8 mouse cellular contexts compared by ENCODE assay signal in the genomic region with DNA sequence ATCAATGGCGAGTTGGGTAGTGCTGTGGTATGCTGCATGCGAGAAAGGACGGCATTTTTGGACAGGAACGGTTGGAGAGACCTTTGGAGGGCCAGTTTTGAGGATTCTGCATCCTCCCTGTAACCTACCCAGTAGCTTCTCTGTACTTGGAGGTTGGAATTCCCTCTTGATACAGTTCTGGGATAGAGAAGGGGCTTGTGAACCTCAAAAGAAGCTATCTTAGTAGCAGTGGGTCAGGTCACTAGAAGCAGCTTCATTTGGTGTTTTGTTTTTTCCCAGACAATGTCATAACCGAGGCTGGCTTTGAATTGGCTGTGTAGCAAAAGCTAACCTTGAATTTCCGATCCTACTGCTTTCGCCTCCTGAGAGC. TPM values are rescaled to one million over a fixed set of nuclear protein-coding genes. Genes with fewer than 3 reads are reported as not detected.
DNase-seq lines count a peak whose midpoint lies in the region; ATAC-seq and TF ChIP-seq lines count a peak whose summit lies in the region.

No protein-coding gene starts in this region.

- ATAC-seq in kidney, postnatal 0 days (replicated peaks; ENCODE audit: low FRiP score, low read depth): no peak
- ATAC-seq in hindbrain, embryonic 16.5 days: no peak
- no peak for ATAC-seq in midbrain, embryonic 16.5 days

- H3K4me3 ChIP-seq in kidney, postnatal 0 days (replicated peaks; ENCODE audit: low read depth, low read length): peak overlapping the region; percentile 64
- H3K4me3 ChIP-seq in embryonic facial prominence, embryonic 10.5 days: peak overlapping the region; percentile 92
- H3K4me3 ChIP-seq in hindbrain, embryonic 16.5 days (ENCODE audit: low read length): peak overlapping the region; percentile 90
- peak overlapping the region; percentile 85 for H3K4me3 ChIP-seq in midbrain, embryonic 16.5 days (ENCODE audit: low read depth, low read length)

- H3K9ac ChIP-seq in kidney, postnatal 0 days (ENCODE audit: low read depth, low read length): peak overlapping the region; percentile 74; the same call in 1 of the 2 replicates
- peak overlapping the region; percentile 94 for H3K9ac ChIP-seq in hindbrain, embryonic 16.5 days (ENCODE audit: low read depth, low read length)
- peak overlapping the region; percentile 94; the same call in 1 of the 2 replicates for H3K9ac ChIP-seq in midbrain, embryonic 16.5 days (ENCODE audit: low read depth, low read length)

- WGBS in kidney, postnatal 0 days: 22% methylated on average over 7 of the region's 7 CpGs
- 25% methylated on average over 7 of the region's 7 CpGs for WGBS in embryonic facial prominence, embryonic 10.5 days
- WGBS in hindbrain, embryonic 16.5 days: 27% methylated on average over 7 of the region's 7 CpGs
- 21% methylated on average over 7 of the region's 7 CpGs for WGBS in midbrain, embryonic 16.5 days

- H3K27ac ChIP-seq in kidney, postnatal 0 days: peak overlapping the region; percentile 48; the same call in 1 of the 2 replicates
- peak overlapping the region; percentile 96 for H3K27ac ChIP-seq in embryonic facial prominence, embryonic 10.5 days (replicated peaks)
- peak overlapping the region; percentile 61; the same call in 1 of the 2 replicates for H3K27ac ChIP-seq in hindbrain, embryonic 16.5 days (ENCODE audit: low read depth, low read length)
- no peak overlapping the region for H3K27ac ChIP-seq in midbrain, embryonic 16.5 days (ENCODE audit: low read length)

- no peak for DNase-seq in kidney, postnatal 0 days (ENCODE audit: low spot score)
- no peak for DNase-seq in kidney, postnatal 14 days
- DNase-seq in embryonic facial prominence, embryonic 10.5 days (ENCODE audit: low spot score): no peak
- DNase-seq in ovary, postnatal 14 days (ENCODE audit: low spot score): no peak
- no peak for DNase-seq in retina, embryonic 14.5 days (ENCODE audit: low spot score)
- DNase-seq in cerebellum, postnatal 25 days: no peak

- H3K9me3 ChIP-seq in kidney, postnatal 0 days (replicated peaks; ENCODE audit: low read length): no peaks in the 10 kb centered on the region
- H3K9me3 ChIP-seq in embryonic facial prominence, embryonic 10.5 days: no peaks in the 10 kb centered on the region
- H3K9me3 ChIP-seq in hindbrain, embryonic 16.5 days (ENCODE audit: control insufficient read depth, low read length): no peaks in the 10 kb centered on the region
- H3K9me3 ChIP-seq in midbrain, embryonic 16.5 days (replicated peaks; ENCODE audit: control insufficient read depth, low read length, poor library complexity, severe bottlenecking): no peaks in the 10 kb centered on the region

- H3K4me2 ChIP-seq in kidney, postnatal 0 days (ENCODE audit: low read length): peak overlapping the region; percentile 70
- H3K4me2 ChIP-seq in hindbrain, embryonic 16.5 days (ENCODE audit: low read length): peak overlapping the region; percentile 87
- H3K4me2 ChIP-seq in midbrain, embryonic 16.5 days (ENCODE audit: low read length): peak overlapping the region; percentile 81

- no peaks in the 10 kb centered on the region for H3K27me3 ChIP-seq in kidney, postnatal 0 days (ENCODE audit: insufficient read depth, low read length)
- no peaks in the 10 kb centered on the region for H3K27me3 ChIP-seq in embryonic facial prominence, embryonic 10.5 days (replicated peaks; ENCODE audit: low read depth, poor library complexity, severe bottlenecking)
- no peaks in the 10 kb centered on the region for H3K27me3 ChIP-seq in hindbrain, embryonic 16.5 days (replicated peaks; ENCODE audit: control insufficient read depth, insufficient read depth, low read length)
- no peaks in the 10 kb centered on the region for H3K27me3 ChIP-seq in midbrain, embryonic 16.5 days (ENCODE audit: control insufficient read depth, insufficient read depth, low read depth, low read length)

- peaks cover 10% of the 10 kb centered on the region for H3K4me1 ChIP-seq in kidney, postnatal 0 days (replicated peaks; ENCODE audit: insufficient read depth, low read length)
- H3K4me1 ChIP-seq in embryonic facial prominence, embryonic 10.5 days: peaks cover 49% of the 10 kb centered on the region
- peaks cover 18% of the 10 kb centered on the region for H3K4me1 ChIP-seq in hindbrain, embryonic 16.5 days (ENCODE audit: control insufficient read depth, insufficient read depth, low read depth, low read length)
- H3K4me1 ChIP-seq in midbrain, embryonic 16.5 days (ENCODE audit: control insufficient read depth, insufficient read depth, low read length): peaks cover 19% of the 10 kb centered on the region

- no peak for TF ChIP-seq CTCF in kidney, postnatal 0 days (IDR thresholded peaks at IDR 0.05; ENCODE audit: low read depth)

- H3K36me3 ChIP-seq in kidney, postnatal 0 days (ENCODE audit: insufficient read depth, low read length): no peaks in the 10 kb centered on the region
- H3K36me3 ChIP-seq in embryonic facial prominence, embryonic 10.5 days (replicated peaks): peaks cover 7% of the 10 kb centered on the region
- H3K36me3 ChIP-seq in hindbrain, embryonic 16.5 days (ENCODE audit: control insufficient read depth, insufficient read depth, low read length): no peaks in the 10 kb centered on the region
- H3K36me3 ChIP-seq in midbrain, embryonic 16.5 days (ENCODE audit: control insufficient read depth, insufficient read depth, low read length): no peaks in the 10 kb centered on the region

RNA-seq across cellular contexts. Expression of a gene that starts 0.9 kb away (rescaled TPM):
- 125 and 129 TPM in 2 replicates for polyA plus RNA-seq in kidney, postnatal 0 days (2015; fragmentation: Nextera tagmentation; extraction: Ambion mirVana)
- 121 and 133 TPM in 2 replicates for polyA plus RNA-seq in embryonic facial prominence, embryonic 10.5 days (2016; fragmentation: Nextera tagmentation; extraction: Ambion mirVana)
- polyA plus RNA-seq in hindbrain, embryonic 16.5 days (2015; fragmentation: Nextera tagmentation; extraction: Ambion mirVana): 118 and 142 TPM in 2 replicates
- 106 and 113 TPM in 2 replicates for polyA plus RNA-seq in midbrain, embryonic 16.5 days (2015; fragmentation: Nextera tagmentation; extraction: Ambion mirVana)

RNA-seq across cellular contexts. Expression of a gene that starts 30.4 kb away (rescaled TPM):
- polyA plus RNA-seq in kidney, postnatal 0 days (2015; fragmentation: Nextera tagmentation; extraction: Ambion mirVana): 0.05 TPM in 1 of 2 replicates, not detected in the other
- polyA plus RNA-seq in embryonic facial prominence, embryonic 10.5 days (2016; fragmentation: Nextera tagmentation; extraction: Ambion mirVana): 0.48 and 0.51 TPM in 2 replicates
- 11.0 and 12.5 TPM in 2 replicates for polyA plus RNA-seq in hindbrain, embryonic 16.5 days (2015; fragmentation: Nextera tagmentation; extraction: Ambion mirVana)
- 10.8 and 12.6 TPM in 2 replicates for polyA plus RNA-seq in midbrain, embryonic 16.5 days (2015; fragmentation: Nextera tagmentation; extraction: Ambion mirVana)
